Mouse (Mus musculus): ENCODE measurements around the gene Cpa1. TPM values are rescaled to one million over a fixed set of nuclear protein-coding genes. Genes with fewer than 3 reads are reported as not detected.

The Cpa1 gene
- polyA plus RNA-seq, 1 experiment from 2014 or later: 1.9 TPM

DNA sequence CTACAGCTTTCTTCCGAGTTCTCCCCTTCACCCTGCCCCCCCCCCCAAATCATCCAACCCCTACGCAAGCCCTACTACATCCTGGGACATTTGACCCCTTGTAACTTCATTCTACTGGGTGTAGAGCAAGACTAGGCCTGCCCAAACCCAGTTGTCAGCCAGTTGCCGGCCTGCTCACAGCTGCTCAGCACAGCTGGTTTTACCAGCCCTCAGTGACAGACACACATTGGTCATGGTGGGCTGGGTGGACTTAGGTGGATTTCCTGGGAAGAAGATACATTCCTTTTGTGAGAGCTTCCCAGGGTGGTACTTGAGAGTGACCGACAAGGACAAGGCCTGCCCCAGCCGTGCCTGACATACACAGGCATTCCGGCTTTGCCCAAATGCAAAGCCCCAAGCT lies 18.0 kb upstream of the Cpa1 start:
- 82% methylated on average over 6 of the region's 6 CpGs for WGBS
- Histone ChIP-seq H3K9me3 (ENCODE audit: low read depth, low read length) (no peaks in the 10 kb centered on the region), H3K36me3 (ENCODE audit: insufficient read depth) (no peaks in the 10 kb centered on the region), H3K27me3 (ENCODE audit: insufficient read depth, low read length) (no peaks in the 10 kb centered on the region), H3K4me2 (no peak overlapping the region), H3K4me1 (ENCODE audit: insufficient read depth) (peaks cover 23% of the 10 kb centered on the region), H3K27ac (ENCODE audit: low read depth) (peak overlapping the region; percentile 87), H3K9ac (no peak overlapping the region), H3K4me3 (ENCODE audit: low read depth, low read length) (no peak overlapping the region)
- TF ChIP-seq CTCF (IDR thresholded peaks at IDR 0.05; ENCODE audit: low read depth): no peak
- ATAC-seq (ENCODE audit: insufficient read depth) (no peak), DNase-seq (no peak)

DNA sequence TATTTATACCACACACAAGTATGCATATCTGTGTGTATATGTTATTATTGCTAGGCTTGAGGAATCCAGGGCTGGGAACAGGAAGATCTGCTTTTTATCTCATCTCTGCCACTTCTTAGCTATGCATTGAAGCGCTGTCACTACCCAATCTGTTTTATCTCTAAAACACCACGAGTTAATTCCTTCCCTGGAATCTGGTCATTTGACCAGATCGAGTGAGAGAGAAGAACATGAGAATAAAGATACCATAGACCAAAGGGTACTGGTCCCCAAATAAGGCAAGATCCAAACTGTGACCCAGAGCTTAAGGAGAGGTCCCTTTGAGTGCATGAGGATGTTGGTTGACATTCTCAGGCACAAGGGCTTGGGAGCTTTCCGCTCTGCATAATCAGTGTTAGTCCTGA lies 17.0 kb upstream of the Cpa1 start:
- Histone ChIP-seq H3K4me1 (ENCODE audit: insufficient read depth) (peaks cover 13% of the 10 kb centered on the region), H3K4me3 (ENCODE audit: low read depth, low read length) (no peak overlapping the region), H3K27ac (ENCODE audit: low read depth) (peak overlapping the region; percentile 48; the same call in 1 of the 2 replicates), H3K9ac (no peak overlapping the region), H3K36me3 (ENCODE audit: insufficient read depth) (no peaks in the 10 kb centered on the region), H3K9me3 (ENCODE audit: low read depth, low read length) (no peaks in the 10 kb centered on the region), H3K4me2 (no peak overlapping the region), H3K27me3 (ENCODE audit: insufficient read depth, low read length) (no peaks in the 10 kb centered on the region)
- 21% methylated on average over 4 of the region's 4 CpGs for WGBS
- no peak for TF ChIP-seq CTCF (IDR thresholded peaks at IDR 0.05; ENCODE audit: low read depth)
- ATAC-seq (ENCODE audit: insufficient read depth): peak; percentile 86
- peak; percentile 89 for DNase-seq

DNA sequence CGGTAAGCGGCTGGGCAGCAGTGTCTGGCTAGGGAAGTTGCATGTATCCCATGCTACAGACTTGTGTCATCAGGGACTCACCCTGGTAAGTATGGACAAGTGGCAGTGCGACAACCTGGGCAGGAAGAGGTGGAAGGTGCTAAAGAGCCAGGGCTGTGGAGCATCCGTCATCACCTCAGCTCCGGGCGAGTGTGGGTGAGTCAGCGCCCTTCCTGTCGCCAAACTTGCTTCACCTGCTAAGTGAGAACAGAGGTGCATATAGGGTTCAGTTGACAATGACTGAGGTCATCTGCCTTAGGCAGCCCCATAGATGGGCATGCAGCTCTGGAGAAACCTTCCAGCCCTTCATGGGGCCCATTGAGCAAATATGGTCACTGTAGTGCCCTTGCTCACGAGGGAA lies 14.3 kb upstream of the Cpa1 start:
- Histone ChIP-seq H3K9me3 (ENCODE audit: low read depth, low read length) (no peaks in the 10 kb centered on the region), H3K27ac (ENCODE audit: low read depth) (no peak overlapping the region), H3K4me1 (ENCODE audit: insufficient read depth) (no peaks in the 10 kb centered on the region; the same call in 1 of the 2 replicates), H3K4me3 (ENCODE audit: low read depth, low read length) (no peak overlapping the region), H3K4me2 (no peak overlapping the region), H3K9ac (no peak overlapping the region), H3K27me3 (ENCODE audit: insufficient read depth, low read length) (no peaks in the 10 kb centered on the region), H3K36me3 (ENCODE audit: insufficient read depth) (no peaks in the 10 kb centered on the region)
- 71% methylated on average over 9 of the region's 9 CpGs for WGBS
- DNase-seq: no peak
- TF ChIP-seq CTCF (IDR thresholded peaks at IDR 0.05; ENCODE audit: low read depth): no peak
- ATAC-seq (ENCODE audit: insufficient read depth): no peak

DNA sequence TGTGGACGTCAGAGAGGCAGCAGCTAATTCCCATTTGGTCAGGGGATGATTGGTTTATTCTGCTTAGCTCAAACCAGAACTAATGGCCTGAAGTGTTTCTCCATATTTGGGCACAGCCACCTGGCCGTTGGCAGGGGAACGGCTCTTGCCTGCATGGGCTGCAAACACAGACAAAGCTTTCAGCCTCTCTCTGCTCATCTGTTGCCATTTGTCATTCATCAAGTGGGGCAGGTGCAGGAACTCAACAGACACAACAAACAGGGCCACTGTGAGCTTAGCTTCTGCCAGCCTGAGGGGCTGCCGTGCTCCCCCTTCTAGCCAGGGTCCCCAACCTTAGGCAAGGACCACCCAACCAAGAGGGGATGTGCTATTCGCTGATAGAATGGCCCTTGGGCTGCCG lies 10.9 kb upstream of the Cpa1 start:
- Histone ChIP-seq H3K4me3 (ENCODE audit: low read depth, low read length) (no peak overlapping the region), H3K27me3 (ENCODE audit: insufficient read depth, low read length) (no peaks in the 10 kb centered on the region), H3K36me3 (ENCODE audit: insufficient read depth) (no peaks in the 10 kb centered on the region), H3K27ac (ENCODE audit: low read depth) (no peak overlapping the region), H3K4me2 (no peak overlapping the region), H3K4me1 (ENCODE audit: insufficient read depth) (no peaks in the 10 kb centered on the region), H3K9me3 (ENCODE audit: low read depth, low read length) (no peaks in the 10 kb centered on the region), H3K9ac (no peak overlapping the region)
- TF ChIP-seq CTCF (IDR thresholded peaks at IDR 0.05; ENCODE audit: low read depth): no peak
- ATAC-seq (ENCODE audit: insufficient read depth) (no peak), DNase-seq (no peak)
- WGBS: 27% methylated on average over 6 of the region's 6 CpGs

DNA sequence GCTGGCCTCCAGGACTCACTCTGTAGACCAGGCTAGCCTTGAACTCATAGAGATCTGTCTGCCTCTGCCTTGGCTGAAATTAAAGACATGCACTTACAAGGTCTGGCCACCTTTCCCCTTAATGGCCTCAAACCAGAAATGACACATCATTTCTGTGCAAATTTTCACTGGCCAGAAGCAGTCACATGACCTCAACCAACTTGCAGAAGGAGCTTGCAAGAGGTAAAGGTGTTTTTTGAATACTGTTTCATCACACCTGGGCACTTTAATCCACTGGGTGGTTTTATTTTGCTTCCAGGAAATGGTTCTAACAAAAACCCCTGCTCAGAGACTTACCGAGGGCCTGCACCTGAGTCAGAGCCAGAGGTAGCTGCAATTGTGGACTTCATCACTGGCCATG lies 9.0 kb upstream of the Cpa1 start:
- Histone ChIP-seq H3K27ac (ENCODE audit: low read depth) (no peak overlapping the region), H3K4me1 (ENCODE audit: insufficient read depth) (peaks cover 5% of the 10 kb centered on the region; the same call in 1 of the 2 replicates), H3K9ac (no peak overlapping the region), H3K4me2 (no peak overlapping the region), H3K4me3 (ENCODE audit: low read depth, low read length) (no peak overlapping the region), H3K9me3 (ENCODE audit: low read depth, low read length) (no peaks in the 10 kb centered on the region), H3K36me3 (ENCODE audit: insufficient read depth) (no peaks in the 10 kb centered on the region), H3K27me3 (ENCODE audit: insufficient read depth, low read length) (no peaks in the 10 kb centered on the region)
- TF ChIP-seq CTCF (IDR thresholded peaks at IDR 0.05; ENCODE audit: low read depth): no peak
- DNase-seq (no peak), ATAC-seq (ENCODE audit: insufficient read depth) (no peak)
- 68% methylated on average over 1 of the region's 1 CpGs for WGBS

DNA sequence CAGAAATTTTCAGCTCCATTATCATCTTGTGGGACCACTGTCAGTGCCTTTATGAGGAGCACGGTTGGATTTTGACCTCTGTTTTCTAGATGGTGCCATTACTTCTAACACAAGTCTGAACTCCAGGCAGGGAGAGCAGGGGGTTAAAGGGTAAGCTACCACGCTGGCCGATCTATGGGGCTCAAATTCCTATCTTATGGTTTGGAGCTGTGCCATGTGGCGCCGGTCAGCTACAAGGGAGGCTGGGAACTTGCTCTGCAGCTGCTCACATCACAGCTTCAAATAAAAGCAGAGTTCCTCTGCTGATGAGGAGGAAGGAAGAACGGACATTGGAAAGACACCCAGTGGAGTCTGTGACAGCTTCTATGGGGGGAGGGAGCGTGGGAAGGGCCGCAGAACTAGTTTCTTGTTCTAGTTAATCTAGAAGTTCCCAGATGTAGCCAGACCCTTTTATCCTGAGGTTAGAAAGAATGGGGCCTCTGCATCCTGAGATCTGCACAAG lies 3.6 kb upstream of the Cpa1 start:
- TF ChIP-seq CTCF (IDR thresholded peaks at IDR 0.05; ENCODE audit: low read depth): no peak
- Histone ChIP-seq H3K36me3 (ENCODE audit: insufficient read depth) (no peaks in the 10 kb centered on the region), H3K9ac (no peak overlapping the region), H3K9me3 (ENCODE audit: low read depth, low read length) (no peaks in the 10 kb centered on the region), H3K4me1 (ENCODE audit: insufficient read depth) (peaks cover 18% of the 10 kb centered on the region), H3K4me2 (no peak overlapping the region), H3K27me3 (ENCODE audit: insufficient read depth, low read length) (no peaks in the 10 kb centered on the region), H3K27ac (ENCODE audit: low read depth) (peak overlapping the region; percentile 85), H3K4me3 (ENCODE audit: low read depth, low read length) (no peak overlapping the region)
- peak; percentile 57; the same call in 1 of the 2 replicates for ATAC-seq (ENCODE audit: insufficient read depth)
- peak; percentile 78 for DNase-seq
- 17% methylated on average over 8 of the region's 8 CpGs for WGBS

DNA sequence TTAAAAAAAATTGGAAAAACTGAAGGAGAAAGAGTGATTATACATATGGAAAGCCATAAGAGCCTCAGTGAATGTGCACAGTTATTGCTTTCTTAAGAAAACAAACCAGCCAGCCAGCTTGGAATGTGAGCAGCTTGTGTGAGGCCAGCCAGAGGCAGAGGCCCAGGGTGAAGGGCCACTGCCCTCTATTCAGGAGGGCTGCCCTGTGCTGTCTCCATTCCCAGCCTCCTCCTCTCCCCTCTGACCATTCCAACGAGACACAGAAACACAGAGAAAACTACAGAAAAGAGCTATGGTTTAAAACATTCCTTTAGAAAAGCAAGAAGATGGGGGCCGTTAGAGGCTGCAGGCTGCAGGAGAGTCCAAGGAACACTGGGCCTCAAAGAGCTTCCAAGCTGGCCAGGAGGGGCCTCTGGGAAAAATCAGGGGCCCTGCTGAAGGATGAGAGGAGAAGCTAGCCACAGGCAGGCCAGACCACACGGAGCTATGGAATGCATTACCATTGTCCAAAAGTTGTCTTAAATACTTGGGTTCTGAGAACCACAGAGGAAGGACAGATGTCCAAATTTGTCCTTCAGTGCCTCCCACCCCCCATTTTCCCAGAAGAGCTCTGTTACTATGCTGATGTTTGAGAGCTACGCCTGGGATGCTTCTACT lies 2.7 kb upstream of the Cpa1 start:
- Histone ChIP-seq H3K27ac (ENCODE audit: low read depth) (peak overlapping the region; percentile 83), H3K4me1 (ENCODE audit: insufficient read depth) (peaks cover 18% of the 10 kb centered on the region), H3K27me3 (ENCODE audit: insufficient read depth, low read length) (no peaks in the 10 kb centered on the region), H3K4me3 (ENCODE audit: low read depth, low read length) (no peak overlapping the region), H3K4me2 (no peak overlapping the region), H3K36me3 (ENCODE audit: insufficient read depth) (no peaks in the 10 kb centered on the region), H3K9me3 (ENCODE audit: low read depth, low read length) (no peaks in the 10 kb centered on the region), H3K9ac (no peak overlapping the region)
- TF ChIP-seq CTCF (IDR thresholded peaks at IDR 0.05; ENCODE audit: low read depth): no peak
- DNase-seq (peak; percentile 55), ATAC-seq (ENCODE audit: insufficient read depth) (no peak)
- WGBS: 34% methylated on average over 4 of the region's 4 CpGs
